9 mouse cellular contexts compared by ENCODE assay signal in the genomic region with DNA sequence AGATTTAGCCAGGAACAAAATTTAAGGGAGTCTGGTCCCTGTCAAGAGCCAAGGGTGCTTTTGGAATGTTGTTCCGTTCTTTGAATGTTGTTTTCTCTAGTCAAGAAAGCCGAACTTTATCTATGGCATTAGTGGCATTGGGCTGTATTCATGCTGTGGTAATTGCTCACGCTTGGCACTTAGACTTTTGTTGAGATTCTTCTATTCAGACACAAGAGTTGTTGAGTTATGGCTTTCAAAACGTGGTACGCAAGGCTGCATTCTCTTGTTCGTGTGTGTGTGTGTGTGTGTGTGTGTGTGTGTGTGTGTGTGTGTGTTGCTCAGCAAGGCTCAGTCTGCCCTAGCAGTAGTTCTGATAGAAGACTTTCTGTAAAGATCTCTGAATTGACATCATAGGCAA.
DNase-seq lines count a peak whose midpoint lies in the region; ATAC-seq lines count a peak whose summit lies in the region.
"Had no signal": no experiment of that assay in that cellular context is flagged by ENCODE, and none has a peak within 500 bp of the region (broad histone marks: within the 10 kb centered on the region; RNA-seq: fewer than 3 reads in every experiment).

No protein-coding gene starts in this region.

- peak; percentile 9 to 14 for DNase-seq in kidney, postnatal 4 days
- no peak for DNase-seq in kidney, adult 11 months
- DNase-seq in frontal cortex, postnatal 10 days (ENCODE audit: low spot score in 2 of 2): no peak
- no peak for DNase-seq in gastrocnemius, adult 18-20 months (ENCODE audit: low spot score)

- peaks cover 12% of the 10 kb centered on the region; the same call in 1 of the 2 replicates for H3K27me3 ChIP-seq in embryonic facial prominence, embryonic 13.5 days
- no peaks in the 10 kb centered on the region for H3K27me3 ChIP-seq in hindbrain, embryonic 16.5 days (replicated peaks; ENCODE audit: control insufficient read depth, insufficient read depth, low read length)
- H3K27me3 ChIP-seq in neural tube, embryonic 15.5 days (replicated peaks): no peaks in the 10 kb centered on the region

- peaks cover 9% of the 10 kb centered on the region; the same call in 1 of the 2 replicates for H3K4me1 ChIP-seq in embryonic facial prominence, embryonic 13.5 days
- peaks cover 8% of the 10 kb centered on the region for H3K4me1 ChIP-seq in hindbrain, embryonic 16.5 days (ENCODE audit: control insufficient read depth, insufficient read depth, low read depth, low read length)
- peaks cover 35% of the 10 kb centered on the region for H3K4me1 ChIP-seq in neural tube, embryonic 15.5 days
- H3K4me1 ChIP-seq: liver, embryonic 15.5 days had no signal

- H3K4me3 ChIP-seq in embryonic facial prominence, embryonic 13.5 days: peak overlapping the region; percentile 63
- H3K4me3 ChIP-seq in hindbrain, embryonic 16.5 days (ENCODE audit: low read length): peak overlapping the region; percentile 72
- peak overlapping the region; percentile 61 for H3K4me3 ChIP-seq in neural tube, embryonic 15.5 days (replicated peaks)
- H3K4me3 ChIP-seq: liver, embryonic 15.5 days had no signal

- H3K9me3 ChIP-seq in embryonic facial prominence, embryonic 13.5 days: no peaks in the 10 kb centered on the region
- no peaks in the 10 kb centered on the region for H3K9me3 ChIP-seq in hindbrain, embryonic 16.5 days (ENCODE audit: control insufficient read depth, low read length)
- H3K9me3 ChIP-seq in neural tube, embryonic 15.5 days (replicated peaks): no peaks in the 10 kb centered on the region
- H3K9me3 ChIP-seq: liver, embryonic 15.5 days had no signal

- peak overlapping the region; percentile 76 for H3K9ac ChIP-seq in embryonic facial prominence, embryonic 13.5 days
- peak overlapping the region; percentile 77 for H3K9ac ChIP-seq in hindbrain, embryonic 16.5 days (ENCODE audit: low read depth, low read length)
- peak overlapping the region; percentile 68 for H3K9ac ChIP-seq in neural tube, embryonic 15.5 days (replicated peaks)
- H3K9ac ChIP-seq: liver, embryonic 15.5 days had no signal

- ATAC-seq in embryonic facial prominence, embryonic 13.5 days (ENCODE audit: insufficient number of reproducible peaks, insufficient read depth, low FRiP score, low TSS enrichment, low read depth): 0 out of 2 replicates have a peak, but pooled peaks have one; percentile 8
- no peak for ATAC-seq in hindbrain, embryonic 16.5 days
- no peak for ATAC-seq in neural tube, embryonic 15.5 days (ENCODE audit: low FRiP score)
- ATAC-seq: Patski had no signal

- peak overlapping the region; percentile 78 for H3K4me2 ChIP-seq in embryonic facial prominence, embryonic 13.5 days
- peak overlapping the region; percentile 81 for H3K4me2 ChIP-seq in hindbrain, embryonic 16.5 days (ENCODE audit: low read length)
- H3K4me2 ChIP-seq in neural tube, embryonic 15.5 days: peak overlapping the region; percentile 86

- no peak overlapping the region for H3K27ac ChIP-seq in embryonic facial prominence, embryonic 13.5 days
- H3K27ac ChIP-seq in hindbrain, embryonic 16.5 days (ENCODE audit: low read depth, low read length): peak overlapping the region; percentile 86; the same call in 1 of the 2 replicates
- H3K27ac ChIP-seq in neural tube, embryonic 15.5 days (replicated peaks): peak overlapping the region; percentile 87; the same call in 1 of the 2 replicates
- H3K27ac ChIP-seq: liver, embryonic 15.5 days had no signal

- H3K36me3 ChIP-seq in embryonic facial prominence, embryonic 13.5 days: no peaks in the 10 kb centered on the region
- H3K36me3 ChIP-seq in hindbrain, embryonic 16.5 days (ENCODE audit: control insufficient read depth, insufficient read depth, low read length): no peaks in the 10 kb centered on the region
- no peaks in the 10 kb centered on the region for H3K36me3 ChIP-seq in neural tube, embryonic 15.5 days
- H3K36me3 ChIP-seq: liver, embryonic 15.5 days had no signal

- WGBS in embryonic facial prominence, embryonic 13.5 days: 12% methylated on average over 6 of the region's 6 CpGs
- 3% methylated on average over 6 of the region's 6 CpGs for WGBS in hindbrain, embryonic 16.5 days
- 3% methylated on average over 6 of the region's 6 CpGs for WGBS in neural tube, embryonic 15.5 days

Comparison
In these comparisons a context has a peak if more than half of its experiments do, and no peak if none do; other contexts are left out.
1. DNase-seq: peak in kidney, postnatal 4 days (2 of 2); none in kidney, adult 11 months (single experiment), frontal cortex, postnatal 10 days (0 of 2) and gastrocnemius, adult 18-20 months (single experiment).
2. Peak in every context shown above with its lines, with median percentiles within 50 percentile points of each other: H3K4me2 ChIP-seq, H3K4me3 ChIP-seq and H3K9ac ChIP-seq.